Mouse (Mus musculus): ENCODE measurements around the gene Ccdc57.

The Ccdc57 gene

GRCm38 (mm10) chr11:120951731-120952730 lies 19.4 kb upstream of the Ccdc57 start:
- no peak for DNase-seq (ENCODE audit: low spot score in 2 of 2)

DNA sequence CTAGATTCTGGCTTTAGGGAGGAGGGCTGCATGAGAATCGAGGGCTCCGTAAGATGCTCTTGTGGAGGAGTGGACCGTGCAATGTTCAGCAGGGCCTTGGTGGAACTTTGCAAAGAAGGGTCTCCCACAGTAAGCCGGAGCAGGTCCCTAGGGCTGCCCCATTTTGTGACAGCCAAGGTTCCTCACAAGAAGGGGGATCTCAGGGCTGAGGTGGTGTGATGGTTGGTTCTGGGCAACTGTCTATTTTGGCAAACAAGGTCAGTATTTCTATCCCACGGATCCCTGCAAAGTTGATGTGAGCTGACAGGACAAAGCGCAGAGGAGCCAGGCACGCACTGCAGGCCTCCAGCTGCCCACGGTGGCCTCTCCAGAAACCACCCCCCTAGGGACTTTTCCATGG lies 18.6 kb upstream of the Ccdc57 start:
- no peak for DNase-seq (ENCODE audit: low spot score in 2 of 2)

DNA sequence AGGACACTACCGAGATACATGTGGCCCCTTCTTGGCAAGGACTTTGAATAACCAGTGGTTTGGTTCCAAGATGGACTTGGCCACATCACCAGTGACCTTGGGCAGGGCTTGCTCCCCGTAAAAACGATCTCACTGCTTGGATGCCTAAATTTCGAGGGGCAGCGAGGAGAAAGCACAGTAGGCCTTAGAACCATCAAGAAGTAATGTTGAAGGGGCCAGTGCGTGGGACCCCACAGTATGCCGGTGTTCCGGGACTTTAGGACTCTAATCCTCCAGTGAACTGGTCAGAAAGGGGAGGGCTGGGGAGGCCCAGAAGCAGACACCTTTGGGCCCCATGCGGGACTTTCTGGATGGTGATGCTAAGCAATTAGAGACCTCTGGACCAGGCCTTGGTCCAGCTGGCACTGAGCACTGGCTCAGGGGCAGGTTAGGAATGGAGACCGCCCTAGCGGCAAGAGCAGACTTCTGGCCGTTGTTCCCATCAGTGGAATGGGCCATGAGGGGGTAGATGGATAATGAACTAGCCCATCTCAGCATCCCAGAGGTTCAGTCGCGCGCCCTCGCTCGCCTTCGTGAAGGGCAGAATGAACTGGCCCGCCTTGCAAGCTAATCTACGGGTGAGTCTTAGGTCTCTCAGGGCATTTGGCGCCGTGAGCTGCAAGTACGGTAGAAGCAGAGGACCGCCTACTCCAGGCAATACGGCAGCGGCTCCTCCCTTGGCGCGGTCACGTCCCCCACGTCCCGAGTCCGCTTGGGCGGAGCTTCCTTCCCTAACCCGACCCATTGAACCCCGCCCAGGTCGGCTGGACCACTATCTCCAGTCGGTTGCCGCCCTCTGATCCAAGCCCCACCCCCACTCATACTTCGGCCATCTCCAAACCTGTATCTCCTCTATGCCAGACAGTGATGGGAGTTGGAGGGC lies 17.9 kb upstream of the Ccdc57 start:
- peak; percentile 74 to 89 for DNase-seq (ENCODE audit: low spot score in 2 of 2)

DNA sequence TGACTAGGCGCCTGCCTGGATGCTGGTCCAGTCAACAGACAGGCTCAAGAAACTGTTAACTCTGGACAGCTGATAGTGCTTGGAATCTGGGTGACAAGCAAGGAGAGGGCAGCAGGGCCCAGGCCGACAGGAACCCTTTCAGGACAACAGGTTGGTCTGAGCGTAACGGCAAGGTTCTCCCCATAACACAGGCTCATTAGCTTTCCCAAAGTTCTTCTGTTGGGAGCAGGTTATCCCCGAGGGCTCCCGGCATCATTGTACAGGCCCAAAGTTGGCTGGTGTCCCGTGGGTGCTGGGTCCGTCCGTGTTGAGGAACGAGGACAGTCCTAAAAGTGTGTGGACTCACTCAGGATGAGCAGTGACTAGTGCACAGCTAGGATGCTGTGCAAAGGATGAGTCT lies 17.2 kb upstream of the Ccdc57 start:
- DNase-seq (ENCODE audit: low spot score in 2 of 2) = no peak

DNA sequence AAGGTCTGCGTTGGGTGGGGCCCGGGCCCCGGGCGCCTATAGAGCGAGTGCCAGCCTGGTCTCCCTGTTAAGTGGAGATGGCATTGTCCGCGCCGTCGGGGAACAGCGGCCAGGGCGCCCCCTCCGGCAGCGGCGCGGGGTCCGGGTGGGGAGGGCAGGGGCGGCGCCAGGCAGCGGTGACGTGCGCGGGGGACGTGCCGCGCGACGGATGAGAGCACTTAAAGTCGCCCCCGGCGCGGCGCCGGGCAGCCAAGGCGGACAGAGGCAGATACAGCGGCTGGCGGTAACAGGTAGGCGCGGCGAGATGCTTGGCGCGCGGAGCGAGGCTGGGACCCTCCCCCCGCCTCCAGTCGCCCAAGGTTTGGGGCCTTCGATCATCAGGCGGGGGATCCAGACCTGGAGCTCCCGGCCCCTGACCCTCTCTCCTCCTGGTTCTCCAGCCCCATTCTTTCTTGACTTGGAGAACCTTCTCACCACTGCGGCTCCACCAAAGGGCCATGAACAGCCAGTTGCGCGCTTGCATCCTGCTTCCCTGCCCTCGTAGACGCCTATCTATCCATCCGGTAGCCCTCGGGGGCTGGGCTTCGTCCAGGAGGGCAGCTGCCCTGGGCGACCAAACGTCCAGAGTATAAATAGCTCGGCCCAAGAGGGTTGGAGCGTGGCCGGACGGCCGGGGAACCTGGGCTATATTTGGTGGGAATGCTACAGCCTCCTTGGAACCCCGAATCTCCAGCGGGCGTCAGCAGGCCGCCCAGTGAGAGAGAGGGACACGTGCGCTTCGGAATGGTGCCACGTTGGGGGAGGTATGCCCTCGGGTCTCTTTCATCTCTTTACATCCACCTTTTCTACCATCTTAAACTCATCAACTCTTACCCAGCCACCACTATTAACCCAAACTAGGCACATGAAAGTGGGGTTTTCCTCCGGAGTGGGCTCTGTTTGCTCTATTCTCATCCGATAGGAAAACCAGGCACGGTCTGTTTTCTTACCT lies 16.5 kb upstream of the Ccdc57 start:
- no peak for DNase-seq (ENCODE audit: low spot score in 2 of 2)

DNA sequence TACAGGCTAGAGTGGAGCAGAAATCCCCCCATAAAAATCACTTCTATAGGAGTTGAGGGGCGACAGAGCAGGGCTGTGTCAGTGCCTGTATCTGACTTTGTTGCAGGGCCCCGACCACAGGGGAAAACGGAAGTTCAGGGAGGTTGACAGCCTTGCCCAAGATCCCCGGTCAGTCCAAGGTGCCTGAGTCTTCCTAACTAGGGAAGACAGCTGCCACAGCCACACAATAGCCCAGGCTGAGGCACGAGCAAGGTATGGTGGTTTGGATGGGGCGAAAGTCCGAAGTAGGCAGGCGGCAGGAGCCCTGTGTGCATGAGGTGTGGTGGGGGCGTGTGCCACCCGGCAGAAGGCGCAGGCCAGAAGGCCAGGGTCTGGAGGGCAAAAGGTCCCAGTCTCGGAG lies 15.7 kb upstream of the Ccdc57 start, which contains the start of gene Slc16a3:
Slc16a3 (plus strand) TSS at position 153 of the 400 bp plus-strand sequence.
- no peak for DNase-seq (ENCODE audit: low spot score in 2 of 2)

- DNase-seq (ENCODE audit: low spot score in 2 of 2) = peak in 1 of 2 experiments; percentile 77
Measured at GRCm38 (mm10) chr11:120945926-120946325, 13.3 kb upstream of the Ccdc57 start.

DNA sequence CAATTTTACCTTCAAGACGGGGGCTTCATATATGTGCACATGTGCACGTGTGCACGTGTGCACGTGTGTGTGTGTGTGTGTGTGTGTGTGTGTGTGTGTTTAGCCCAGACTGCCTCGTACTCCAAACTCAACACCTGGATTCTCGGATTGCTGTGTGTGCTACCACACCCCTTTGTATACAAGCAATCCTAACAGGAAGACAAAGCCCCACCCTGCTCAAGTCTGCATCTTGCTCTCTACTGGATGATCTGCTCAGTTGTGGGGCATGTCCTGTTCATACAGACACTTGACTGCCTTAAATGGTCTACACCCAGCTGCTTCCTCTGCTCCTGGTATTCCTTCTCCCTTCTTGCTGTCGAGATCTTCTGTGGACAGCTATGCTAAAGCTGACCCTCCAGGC lies 12.6 kb upstream of the Ccdc57 start:
- DNase-seq (ENCODE audit: low spot score in 2 of 2) = no peak

DNA sequence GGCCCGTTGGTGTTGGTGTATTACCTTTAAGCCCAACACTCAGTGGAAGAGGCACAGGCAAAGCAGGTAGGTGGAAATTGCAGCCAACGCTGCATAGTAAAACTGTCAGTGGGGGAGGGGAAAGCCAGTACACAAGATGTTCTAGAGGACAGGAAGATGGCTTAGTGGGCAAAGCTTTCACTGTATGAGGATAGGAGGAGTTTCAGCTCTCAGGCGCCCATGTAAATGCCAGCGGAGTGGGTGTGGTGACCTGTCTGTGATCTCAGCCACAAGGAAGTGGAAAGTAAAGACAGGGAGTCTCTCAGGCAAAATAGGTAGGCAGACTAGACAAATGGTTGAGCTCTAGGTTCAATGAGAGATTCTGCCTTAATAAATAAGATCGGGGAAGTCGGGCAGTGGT lies 8.3 kb upstream of the Ccdc57 start:
- DNase-seq (ENCODE audit: low spot score in 2 of 2) = no peak

- DNase-seq (ENCODE audit: low spot score in 2 of 2) = no peak
Measured at GRCm38 (mm10) chr11:120939712-120940341, 7.2 kb upstream of the Ccdc57 start.

GRCm38 (mm10) chr11:120938795-120939194 lies 6.1 kb upstream of the Ccdc57 start:
- peak in 1 of 2 experiments; percentile 44 for DNase-seq (ENCODE audit: low spot score in 2 of 2)

DNA sequence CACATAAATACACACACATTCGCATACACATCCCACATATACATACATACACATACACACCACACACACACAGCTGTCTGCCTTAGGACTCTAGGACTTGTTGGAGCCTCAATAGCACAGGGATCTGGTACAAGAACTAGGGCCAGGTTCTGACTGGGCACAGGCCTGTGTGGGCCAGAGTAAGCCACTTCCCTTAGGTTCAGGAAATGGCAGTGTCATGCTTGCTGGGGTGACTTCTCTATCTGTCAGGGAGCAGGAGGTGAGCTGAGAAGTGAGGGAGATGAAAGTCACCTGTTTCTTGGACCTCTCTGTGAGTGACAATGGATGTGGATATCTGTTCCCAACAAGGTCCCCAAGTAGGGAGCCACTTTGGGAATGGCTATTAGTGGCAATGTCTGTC lies 5.3 kb upstream of the Ccdc57 start:
- DNase-seq (ENCODE audit: low spot score in 2 of 2) = no peak

DNA sequence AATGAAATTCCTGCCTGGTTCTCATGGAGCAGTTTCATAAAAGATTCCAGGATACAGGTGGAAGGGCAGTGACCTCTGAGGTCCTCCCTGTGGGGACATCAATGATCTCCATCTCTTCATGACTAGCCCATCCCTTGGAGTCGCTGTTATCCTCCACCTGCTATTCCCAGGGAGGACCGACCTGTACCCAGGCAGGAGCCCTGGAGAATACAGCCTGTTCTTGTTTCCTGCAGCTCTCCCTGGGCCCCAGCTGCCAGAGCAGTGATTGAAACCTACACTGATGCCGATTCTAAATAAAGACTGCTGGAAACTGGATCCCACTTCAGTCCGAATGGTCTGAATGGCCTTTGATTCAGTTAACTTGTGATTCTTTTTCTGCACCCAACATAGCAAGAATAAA lies 1.2 kb downstream of the Ccdc57 start:
- DNase-seq (ENCODE audit: low spot score in 2 of 2) = no peak

DNA sequence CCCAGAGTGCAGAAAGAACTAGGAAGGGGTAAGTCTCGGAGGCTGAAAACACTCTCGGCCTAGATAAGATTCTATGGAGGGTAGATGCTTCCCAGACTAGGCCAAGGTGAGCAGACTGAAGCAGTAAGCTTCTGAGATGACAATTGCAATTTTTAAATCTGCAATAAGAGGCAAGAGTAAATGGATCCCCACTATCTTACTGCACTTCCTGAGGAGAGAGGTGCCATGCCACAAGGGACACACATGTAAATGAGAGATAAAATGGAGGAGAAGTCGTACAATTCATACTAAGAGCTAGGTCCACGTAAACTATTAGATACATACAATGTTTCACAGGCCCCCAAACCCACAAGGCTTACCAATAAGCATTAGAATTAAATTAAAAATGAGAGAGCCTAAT lies 4.2 kb downstream of the Ccdc57 start:
- no peak for DNase-seq (ENCODE audit: low spot score in 2 of 2)

GRCm38 (mm10) chr11:120922528-120922927 lies 10.1 kb downstream of the Ccdc57 start:
- no peak for DNase-seq (ENCODE audit: low spot score in 2 of 2)

- DNase-seq (ENCODE audit: low spot score in 2 of 2) = no peak
Measured at GRCm38 (mm10) chr11:120917756-120918155, 14.9 kb downstream of the Ccdc57 start.

DNA sequence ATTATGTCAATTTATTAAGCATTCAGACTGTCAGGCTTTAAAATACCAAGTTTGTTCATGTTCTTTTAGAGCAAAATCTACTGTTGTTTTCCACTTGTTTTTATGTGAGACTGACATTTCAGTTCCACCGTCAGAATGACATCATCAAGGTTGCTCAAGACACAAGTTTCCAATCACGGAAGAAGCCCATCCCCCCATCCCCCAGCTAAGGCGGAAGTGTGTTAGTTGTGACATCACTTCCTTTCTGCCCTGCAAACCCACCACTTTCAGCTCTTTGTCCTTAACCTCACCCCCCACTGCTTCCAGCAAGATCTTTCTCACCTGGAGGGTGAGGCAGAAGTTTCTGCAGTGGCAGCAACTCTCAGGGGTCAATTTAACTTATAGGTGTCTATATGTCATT lies 16.2 kb downstream of the Ccdc57 start:
- DNase-seq (ENCODE audit: low spot score in 2 of 2) = no peak

GRCm38 (mm10) chr11:120913796-120914195 lies 18.9 kb downstream of the Ccdc57 start:
- no peak for DNase-seq (ENCODE audit: low spot score in 2 of 2)

GRCm38 (mm10) chr11:120905430-120905873 lies 27.2 kb downstream of the Ccdc57 start:
- peak; percentile 54 for DNase-seq (ENCODE audit: low spot score in 2 of 2)

- DNase-seq (ENCODE audit: low spot score in 2 of 2) = no peak
Measured at GRCm38 (mm10) chr11:120904561-120904960, 28.1 kb downstream of the Ccdc57 start.
